Mouse (Mus musculus) MEL (cell line): Measurements from ENCODE around the gene Hmg20a. TPM values are rescaled to one million over a fixed set of nuclear protein-coding genes. Genes with fewer than 3 reads are reported as not detected.

Source experiments
- DNase-seq: peaks from one replicate; pipeline ENCODE4 v3.0.0; 2011; ENCODE audit warnings: low read depth, low spot score
- H3K27ac ChIP-seq: 2 replicates; pipeline ENCODE4 v1.5.1; 2012; ENCODE audit warnings: low read depth, mild to moderate bottlenecking, control low read depth, low read length, moderate library complexity; ENCODE audit not compliant: control insufficient read depth
- H3K27me3 ChIP-seq, 2 experiments: fragments of 150-350 bp in 1 of 2; sonication (generic) in 1 of 2; 2 replicates each; pipeline ENCODE4 v1.6.1; 2012; ENCODE audit warnings: low read length in 2 of 2, mild to moderate bottlenecking in 2 of 2, improper control_type of control experiment in 1 of 2, moderate library complexity in 1 of 2; ENCODE audit not compliant: insufficient read depth in 2 of 2, control insufficient read depth in 1 of 2
- H3K36me3 ChIP-seq, 2 experiments: 2 replicates each; pipeline ENCODE4 v1.6.1; 2012 to 2014; ENCODE audit warnings: low read length in 2 of 2, improper control_type of control experiment in 1 of 2, inconsistent platforms in 1 of 2, mild to moderate bottlenecking in 1 of 2; ENCODE audit not compliant: insufficient read depth in 2 of 2, control insufficient read depth in 1 of 2
- H3K4me1 ChIP-seq, 2 experiments: fragments of 150-350 bp in 1 of 2; sonication (generic) in 1 of 2; 2 replicates each; pipeline ENCODE4 v1.6.1; 2012; ENCODE audit warnings: low read length in 2 of 2, improper control_type of control experiment in 1 of 2, mild to moderate bottlenecking in 1 of 2; ENCODE audit not compliant: insufficient read depth in 2 of 2, control insufficient read depth in 1 of 2
- H3K4me3 ChIP-seq, 2 experiments: fragments of 150-350 bp in 1 of 2; sonication (generic) in 1 of 2; 2 replicates each; pipeline ENCODE4 v1.5.1; 2012; ENCODE audit warnings: low read depth in 2 of 2, low read length in 2 of 2, mild to moderate bottlenecking in 2 of 2, moderate library complexity in 2 of 2, control low read depth in 1 of 2, improper control_type of control experiment in 1 of 2; ENCODE audit not compliant: control insufficient read depth in 1 of 2, insufficient read depth in 1 of 2
- H3K79me2 ChIP-seq: 2 replicates; pipeline ENCODE4 v1.6.1; 2012; ENCODE audit warnings: mild to moderate bottlenecking, low read length, moderate library complexity; ENCODE audit not compliant: control insufficient read depth, poor library complexity, insufficient read depth
- H3K9ac ChIP-seq: 2 replicates; pipeline ENCODE4 v1.6.1; 2012; ENCODE audit warnings: low read depth, mild to moderate bottlenecking, control low read depth, low read length, moderate library complexity; ENCODE audit not compliant: control insufficient read depth, poor library complexity, severe bottlenecking
- H3K9me3 ChIP-seq: fragments of 150-350 bp; sonication (generic); replicated peaks from 2 replicates; pipeline ENCODE4 v1.6.1; 2012; ENCODE audit warnings: mild to moderate bottlenecking, low read length, improper control_type of control experiment, moderate library complexity; ENCODE audit not compliant: insufficient read depth
- BHLHE40 ChIP-seq: IDR thresholded peaks from 2 replicates; pipeline ENCODE4 v1.6.1; 2012; ENCODE audit warnings: low read depth, mild to moderate bottlenecking, inconsistent platforms, low read length, improper control_type of control experiment, borderline replicate concordance
- CHD1 ChIP-seq: IDR thresholded peaks from 2 replicates; pipeline ENCODE4 v1.6.1; 2012; ENCODE audit warnings: low read depth, mild to moderate bottlenecking, inconsistent platforms, low read length, improper control_type of control experiment
- EP300 ChIP-seq, 2 experiments: IDR thresholded peaks; 2 replicates each; pipeline ENCODE4 v1.6.1; 2011; ENCODE audit warnings: improper control_type of control experiment in 2 of 2, low read length in 2 of 2, low read depth in 1 of 2, mild to moderate bottlenecking in 1 of 2
- ETS1 ChIP-seq: IDR thresholded peaks from 2 replicates; pipeline ENCODE4 v1.6.1; 2012; ENCODE audit warnings: low read depth, mild to moderate bottlenecking, inconsistent platforms, low read length, improper control_type of control experiment, moderate library complexity
- GABPA ChIP-seq: IDR thresholded peaks from 2 replicates; pipeline ENCODE4 v1.6.1; 2012; ENCODE audit warnings: low read depth, mild to moderate bottlenecking, inconsistent platforms, low read length, improper control_type of control experiment, moderate library complexity
- GATA1 ChIP-seq: IDR thresholded peaks from 2 replicates; pipeline ENCODE4 v1.6.1; 2011; ENCODE audit warnings: low read depth, low read length, improper control_type of control experiment
- JUND ChIP-seq: IDR thresholded peaks from 2 replicates; pipeline ENCODE4 v1.6.1; 2011; ENCODE audit warnings: low read depth, mild to moderate bottlenecking, improper control_type of control experiment, low read length
- MAZ ChIP-seq: IDR thresholded peaks from 2 replicates; pipeline ENCODE4 v1.6.1; 2012; ENCODE audit warnings: low read depth, mild to moderate bottlenecking, inconsistent platforms, low read length, improper control_type of control experiment
- MXI1 ChIP-seq: IDR thresholded peaks from 2 replicates; pipeline ENCODE4 v1.6.1; 2011; ENCODE audit warnings: mild to moderate bottlenecking, low read depth, low read length, improper control_type of control experiment
- MYB ChIP-seq: IDR thresholded peaks from 2 replicates; pipeline ENCODE4 v1.6.1; 2011; ENCODE audit warnings: mild to moderate bottlenecking, low read depth, low read length, improper control_type of control experiment
- MYC ChIP-seq: IDR thresholded peaks from 2 replicates; pipeline ENCODE4 v1.6.1; 2011; ENCODE audit warnings: low read depth, mild to moderate bottlenecking, low read length, improper control_type of control experiment, moderate library complexity
- NRF1 ChIP-seq: IDR thresholded peaks from 2 replicates; pipeline ENCODE4 v1.6.1; 2014; ENCODE audit warnings: low read depth, mild to moderate bottlenecking, inconsistent platforms, low read length, improper control_type of control experiment, moderate library complexity; ENCODE audit not compliant: poor library complexity, insufficient read depth, severe bottlenecking
- POLR2A ChIP-seq, 2 experiments: IDR thresholded peaks; 2 replicates each; pipeline ENCODE4 v1.6.1; 2011 to 2012; ENCODE audit warnings: low read length in 2 of 2, mild to moderate bottlenecking in 2 of 2, control low read depth in 1 of 2, improper control_type of control experiment in 1 of 2, low read depth in 1 of 2, moderate library complexity in 1 of 2; ENCODE audit not compliant: control insufficient read depth in 1 of 2, insufficient read depth in 1 of 2, poor library complexity in 1 of 2
- POLR2AphosphoS2 ChIP-seq: IDR thresholded peaks from 2 replicates; pipeline ENCODE4 v1.6.1; 2011; ENCODE audit warnings: low read length, improper control_type of control experiment
- RAD21 ChIP-seq: IDR thresholded peaks from 2 replicates; pipeline ENCODE4 v1.6.1; 2011; ENCODE audit warnings: mild to moderate bottlenecking, low read depth, low read length, improper control_type of control experiment
- RCOR1 ChIP-seq: IDR thresholded peaks from 2 replicates; pipeline ENCODE4 v1.6.1; 2012; ENCODE audit warnings: low read depth, mild to moderate bottlenecking, inconsistent platforms, low read length, improper control_type of control experiment
- SIN3A ChIP-seq: IDR thresholded peaks from 2 replicates; pipeline ENCODE4 v1.6.1; 2012; ENCODE audit warnings: low read length, improper control_type of control experiment, inconsistent platforms
- TBP ChIP-seq: IDR thresholded peaks from 2 replicates; pipeline ENCODE4 v1.8.0; 2011; ENCODE audit warnings: low read depth, low read length, improper control_type of control experiment
- TCF12 ChIP-seq: IDR thresholded peaks from 2 replicates; pipeline ENCODE4 v1.6.1; 2014; ENCODE audit warnings: low read depth, mild to moderate bottlenecking, inconsistent platforms, low read length, improper control_type of control experiment, moderate library complexity
- UBTF ChIP-seq: IDR thresholded peaks from 2 replicates; pipeline ENCODE4 v1.6.1; 2012; ENCODE audit warnings: low read depth, mild to moderate bottlenecking, inconsistent platforms, low read length, improper control_type of control experiment, moderate library complexity, borderline replicate concordance; ENCODE audit not compliant: insufficient read depth
- USF1 ChIP-seq: IDR thresholded peaks from 2 replicates; pipeline ENCODE4 v1.6.1; 2014; ENCODE audit warnings: low read depth, mild to moderate bottlenecking, inconsistent platforms, low read length, improper control_type of control experiment, moderate library complexity
- USF2 ChIP-seq, 2 experiments: IDR thresholded peaks; 2 replicates each; pipeline ENCODE4 v1.6.1; 2011 to 2012; ENCODE audit warnings: improper control_type of control experiment in 2 of 2, low read length in 2 of 2, borderline replicate concordance in 1 of 2, inconsistent platforms in 1 of 2, low read depth in 1 of 2, mild to moderate bottlenecking in 1 of 2; ENCODE audit not compliant: insufficient read depth in 1 of 2
- ZC3H11A ChIP-seq: IDR thresholded peaks from 2 replicates; pipeline ENCODE4 v1.6.1; 2012; ENCODE audit warnings: low read depth, mild to moderate bottlenecking, inconsistent platforms, low read length, improper control_type of control experiment
- ZMIZ1 ChIP-seq: IDR thresholded peaks from 2 replicates; pipeline ENCODE4 v1.6.1; 2012; ENCODE audit warnings: low read depth, mild to moderate bottlenecking, inconsistent platforms, low read length, improper control_type of control experiment, moderate library complexity
- ZNF384 ChIP-seq: IDR thresholded peaks from 2 replicates; pipeline ENCODE4 v1.6.1; 2012; ENCODE audit warnings: low read depth, mild to moderate bottlenecking, inconsistent platforms, low read length, improper control_type of control experiment
- polyA plus RNA-seq, 2 experiments: library from polyadenylated mRNA; stranded (reverse) in 1 of 2; unstranded in 1 of 2; fragments of >175 nt in 1 of 2; fragments of >200 nt in 1 of 2; gene quantifications; 2 replicates each; pipeline versions ENCODE4 v1.2.1 to v1.2.4; 2012; ENCODE audit warnings: low replicate concordance in 2 of 2, low read depth in 1 of 2; ENCODE audit not compliant: insufficient read length in 2 of 2, insufficient read depth in 1 of 2, missing spikeins in 1 of 2
- total RNA-seq: library from RNA; depleted of rRNA; stranded (reverse); fragments of 300-350 nt; gene quantifications from 2 replicates; pipeline ENCODE4 v1.2.3, GENCODE M21; 2012

Hmg20a gene
- total and polyA plus RNA-seq, 3 experiments = 12.6 to 23.6 TPM; not detected in 1

DNA sequence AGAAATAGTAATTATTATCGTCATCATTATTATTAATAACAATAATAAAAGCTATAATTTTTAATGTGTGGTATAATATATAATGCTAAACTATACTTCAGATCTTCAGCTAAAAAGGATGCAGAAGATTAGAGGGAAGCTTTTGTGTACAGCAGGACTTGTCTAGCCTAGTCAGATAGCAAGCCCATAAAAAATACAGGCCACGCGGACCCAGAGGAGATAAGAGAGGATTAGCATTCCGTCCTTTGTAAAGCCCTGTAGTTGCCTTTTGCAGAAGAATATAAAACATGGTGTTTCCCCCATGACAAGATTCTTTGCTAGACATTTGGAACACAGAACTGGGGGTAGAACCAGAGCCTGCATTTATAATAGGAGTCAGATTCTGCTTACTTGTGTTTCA, 13.8 kb upstream of the Hmg20a start (continued):
- no peak for TF ChIP-seq CHD1
- 0 out of 2 replicates have a peak, but pooled peaks have one; percentile 29 for TF ChIP-seq ETS1
- TF ChIP-seq POLR2A (IDR thresholded peaks at IDR 0.05; ENCODE audit: control insufficient read depth in 1 of 2, insufficient read depth in 1 of 2, low read depth in 1 of 2, low read length in 2 of 2, poor library complexity in 1 of 2) = no peak
- TF ChIP-seq TBP = no peak
- TF ChIP-seq MAZ = no peak
- TF ChIP-seq MYB = no peak
- TF ChIP-seq ZNF384 = peak; percentile 44; the same call in 1 of the 2 replicates
- TF ChIP-seq GATA1 = peak; percentile 89
- no peak for TF ChIP-seq GABPA
- no peak for TF ChIP-seq POLR2AphosphoS2
- TF ChIP-seq RCOR1 = 0 out of 2 replicates have a peak, but pooled peaks have one; percentile 12
- TF ChIP-seq, all 39 proteins: peak for 11

- TF ChIP-seq RCOR1 (peak; percentile 62; the same call in 1 of the 2 replicates), MYC (no peak), RAD21 (no peak), NRF1 (no peak), BHLHE40 (no peak), EP300 (IDR thresholded peaks at IDR 0.05; ENCODE audit: low read depth in 1 of 2, low read length in 2 of 2) (peak; percentile 48 to 52; a peak in 2 of 4 replicates), TCF12 (peak; percentile 34; the same call in 1 of the 2 replicates), MXI1 (no peak), MAZ (no peak), SIN3A (0 out of 2 replicates have a peak, but pooled peaks have one; percentile 13), POLR2AphosphoS2 (no peak), ZMIZ1 (no peak), JUND (no peak), MYB (no peak), GATA1 (peak; percentile 66; the same call in 1 of the 2 replicates), USF1 (no peak), UBTF (no peak), ZC3H11A (no peak), USF2 (IDR thresholded peaks at IDR 0.05; ENCODE audit: borderline replicate concordance in 1 of 2, insufficient read depth in 1 of 2, low read depth in 1 of 2, low read length in 2 of 2) (no peak)
- TF ChIP-seq, all 39 proteins: peak for 5
- Histone ChIP-seq H3K4me3 (no peak overlapping the region), H3K27me3 (no peaks in the 10 kb centered on the region), H3K27ac (peak overlapping the region; percentile 31), H3K79me2 (peaks cover 13% of the 10 kb centered on the region; the same call in 1 of the 2 replicates), H3K36me3 (peaks cover 0 to 35% of the 10 kb centered on the region in 2 experiments; a peak in 2 of 4 replicates), H3K4me1 (peaks cover 19 to 22% of the 10 kb centered on the region in 2 experiments), H3K9me3 (no peaks in the 10 kb centered on the region), H3K9ac (no peak overlapping the region)
- DNase-seq = no peak
Measured at GRCm38 (mm10) chr9:56409928-56410327, 8.5 kb upstream of the Hmg20a start.
